Mouse (Mus musculus) limb, embryonic 14.5 days (tissue): Measurements from ENCODE around the gene Tbc1d10b. TPM values are rescaled to one million over a fixed set of nuclear protein-coding genes. Genes with fewer than 3 reads are reported as not detected.

Experiments used
- ATAC-seq: fragments of 200-750 bp; cut with Nextera tagmentation; 2 replicates; pipeline ENCODE4 v1.8.0; 2017; ENCODE audit warnings: low read depth, moderate number of reproducible peaks, moderate TSS enrichment; ENCODE audit not compliant: low FRiP score
- DNase-seq: peaks from one replicate; pipeline ENCODE4 v3.0.0-alpha.2; 2015; ENCODE audit warnings: low spot score
- H3K27ac ChIP-seq: fragments of 300-500 bp; sonication (generic); replicated peaks from 2 replicates; pipeline ENCODE4 v1.5.1; 2014; ENCODE audit warnings: low read depth, mild to moderate bottlenecking, low read length, moderate library complexity, mixed read lengths
- H3K27me3 ChIP-seq: fragments of 300-500 bp; sonication (generic); 2 replicates; pipeline ENCODE4 v1.6.1; 2014; ENCODE audit warnings: low read length, mixed read lengths; ENCODE audit not compliant: control insufficient read depth, insufficient read depth
- H3K36me3 ChIP-seq: fragments of 300-500 bp; sonication (generic); 2 replicates; pipeline ENCODE4 v1.6.1; 2014; ENCODE audit warnings: mild to moderate bottlenecking, low read length, moderate library complexity, mixed read lengths; ENCODE audit not compliant: control insufficient read depth, insufficient read depth
- H3K4me1 ChIP-seq: fragments of 300-500 bp; sonication (generic); 2 replicates; pipeline ENCODE4 v1.6.1; 2014; ENCODE audit warnings: antibody characterized with exemption, low read length, mixed read lengths; ENCODE audit not compliant: control insufficient read depth, insufficient read depth
- H3K4me2 ChIP-seq: fragments of 300-500 bp; sonication (generic); replicated peaks from 2 replicates; pipeline ENCODE4 v1.6.1; 2014; ENCODE audit warnings: low read depth, mild to moderate bottlenecking, low read length, moderate library complexity; ENCODE audit not compliant: severe bottlenecking
- H3K4me3 ChIP-seq: fragments of 300-500 bp; sonication (generic); replicated peaks from 2 replicates; pipeline ENCODE4 v1.5.1; 2014; ENCODE audit warnings: low read length
- H3K9ac ChIP-seq: fragments of 300-500 bp; sonication (generic); 2 replicates; pipeline ENCODE4 v1.6.1; 2014; ENCODE audit warnings: mild to moderate bottlenecking, low read depth, low read length, moderate library complexity; ENCODE audit not compliant: severe bottlenecking
- H3K9me3 ChIP-seq: fragments of 300-500 bp; sonication (generic); 2 replicates; pipeline ENCODE4 v1.6.1; 2016; ENCODE audit warnings: low read length; ENCODE audit not compliant: control insufficient read depth
- POLR2A ChIP-seq: fragments of 200-500 bp; IDR thresholded peaks from 2 replicates; pipeline ENCODE4 v1.8.0; 2012; ENCODE audit warnings: inconsistent platforms, mild to moderate bottlenecking, moderate library complexity, borderline replicate concordance; ENCODE audit not compliant: insufficient read depth, insufficient read length; ENCODE audit errors: extremely low read depth
- WGBS: fragments of 180-500 bp; shearing (Covaris S2); extraction: QIAGEN DNeasy Blood & Tissue Kit; methylation state at CpG from one replicate; pipeline ENCODE4 v1.1.7; 2014; 5-methylcytosine and 5-hydroxymethylcytosine counted together
- polyA plus RNA-seq, 2 experiments: library from polyadenylated mRNA; depleted of rRNA in 1 of 2; stranded (reverse) in 1 of 2; unstranded in 1 of 2; fragments of >200 nt; fragmentation: Nextera tagmentation in 1 of 2; extraction: Ambion mirVana in 1 of 2; gene quantifications; 2 replicates each; pipeline versions ENCODE4 v1.2.1 to v1.2.3; 2012 to 2014

The Tbc1d10b gene
- polyA plus RNA-seq, 2 experiments, result 27.1 to 46.8 TPM

- Histone ChIP-seq H3K27ac (peak within 1 kb of the TSS; percentile 85), H3K4me3 (peak within 1 kb of the TSS; percentile 59), H3K36me3 (peaks cover 78% of the 10 kb centered on the region), H3K4me1 (peaks cover 14% of the 10 kb centered on the region; the same call in 1 of the 2 replicates), H3K4me2 (peak within 1 kb of the TSS; percentile 74), H3K9ac (peak within 1 kb of the TSS; percentile 67), H3K9me3 (no peaks in the 10 kb centered on the region), H3K27me3 (no peaks in the 10 kb centered on the region)
- 0 out of 2 replicates have a peak, but pooled peaks have one; percentile 62 for TF ChIP-seq POLR2A
- WGBS, result under 1% methylated on average over 44 of the region's 51 CpGs
- DNase-seq (peak; percentile 99), ATAC-seq (peak; percentile 96)
Observed at GRCm38 (mm10) chr7:127195544-127196295, 12.5 kb downstream of the Tbc1d10b start, which contains the start of gene Cd2bp2. Gene Cd2bp2 (minus strand): TSS chr7:127196050.

DNA sequence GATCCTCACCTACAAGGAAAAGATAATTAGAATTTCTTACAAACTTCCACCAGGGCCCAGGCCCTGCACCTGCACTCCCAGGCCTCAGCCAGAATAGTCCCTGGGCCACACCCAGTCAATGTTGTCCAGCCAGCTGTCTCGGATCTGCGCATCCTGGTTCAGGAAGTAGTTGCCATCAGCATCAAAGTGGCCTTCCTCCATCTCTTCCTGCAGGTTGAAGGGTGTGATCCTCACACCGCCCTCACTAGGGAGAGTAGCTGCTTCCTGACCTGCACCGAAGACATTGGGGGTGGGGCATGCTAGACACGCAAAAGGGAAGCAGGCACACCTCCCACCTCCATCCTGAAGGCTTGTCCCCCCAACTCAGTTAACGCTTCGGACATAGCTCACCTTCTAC lies 13.6 kb downstream of the Tbc1d10b start:
- peak overlapping the region; percentile 61 for H3K4me2 ChIP-seq
- H3K27me3 ChIP-seq, result no peaks in the 10 kb centered on the region
- peak overlapping the region; percentile 59 for H3K4me3 ChIP-seq
- no peak overlapping the region for H3K27ac ChIP-seq
- peak overlapping the region; percentile 65 for H3K9ac ChIP-seq
- H3K4me1 ChIP-seq, result peaks cover 14% of the 10 kb centered on the region; the same call in 1 of the 2 replicates
- H3K36me3 ChIP-seq, result peaks cover 67% of the 10 kb centered on the region
- H3K9me3 ChIP-seq, result no peaks in the 10 kb centered on the region
- ATAC-seq (no peak), DNase-seq (no peak)
- WGBS, result 75% methylated on average over 7 of the region's 7 CpGs
- TF ChIP-seq POLR2A, result no peak

DNA sequence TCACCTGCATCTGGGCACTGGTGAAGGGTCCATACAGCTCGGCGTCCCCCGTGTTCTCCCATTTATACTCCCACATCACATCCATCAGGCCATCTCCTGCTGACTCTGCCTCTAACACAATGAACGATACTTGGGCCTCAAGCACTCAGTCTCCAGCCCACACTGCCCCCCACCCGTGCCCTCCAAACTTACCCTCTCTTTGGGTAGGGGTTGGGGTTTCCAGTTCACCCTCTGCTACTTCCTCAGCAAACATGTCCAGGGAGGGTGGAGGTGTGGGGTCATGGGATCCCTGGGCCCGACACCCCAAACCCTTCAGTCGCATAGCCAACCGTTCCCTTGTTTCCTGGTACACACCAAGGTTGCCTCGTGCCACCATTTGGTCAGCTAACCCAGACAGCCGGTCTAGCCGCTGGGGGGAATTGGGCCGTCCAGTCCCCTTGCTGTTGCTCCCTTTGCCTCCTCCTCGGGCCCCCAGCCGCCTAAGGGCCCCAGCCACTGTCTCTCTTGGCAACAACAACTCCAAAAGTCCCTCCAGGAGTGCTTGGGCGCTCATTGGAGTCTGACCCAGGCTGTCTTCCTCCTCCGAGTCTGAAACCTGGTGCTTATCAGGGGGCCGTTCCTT lies 14.1 kb downstream of the Tbc1d10b start:
- DNase-seq (no peak), ATAC-seq (no peak)
- peak overlapping the region; percentile 65; the same call in 1 of the 2 replicates for H3K9ac ChIP-seq
- 93% methylated on average over 17 of the region's 17 CpGs for WGBS
- TF ChIP-seq POLR2A, result no peak
- H3K27ac ChIP-seq, result no peak overlapping the region
- 0 out of 2 replicates have a peak overlapping the region, but pooled peaks have one; percentile 59 for H3K4me3 ChIP-seq
- peaks cover 62% of the 10 kb centered on the region for H3K36me3 ChIP-seq
- peaks cover 14% of the 10 kb centered on the region; the same call in 1 of the 2 replicates for H3K4me1 ChIP-seq
- H3K27me3 ChIP-seq, result no peaks in the 10 kb centered on the region
- H3K4me2 ChIP-seq, result peak overlapping the region; percentile 61; the same call in 1 of the 2 replicates
- H3K9me3 ChIP-seq, result no peaks in the 10 kb centered on the region

DNA sequence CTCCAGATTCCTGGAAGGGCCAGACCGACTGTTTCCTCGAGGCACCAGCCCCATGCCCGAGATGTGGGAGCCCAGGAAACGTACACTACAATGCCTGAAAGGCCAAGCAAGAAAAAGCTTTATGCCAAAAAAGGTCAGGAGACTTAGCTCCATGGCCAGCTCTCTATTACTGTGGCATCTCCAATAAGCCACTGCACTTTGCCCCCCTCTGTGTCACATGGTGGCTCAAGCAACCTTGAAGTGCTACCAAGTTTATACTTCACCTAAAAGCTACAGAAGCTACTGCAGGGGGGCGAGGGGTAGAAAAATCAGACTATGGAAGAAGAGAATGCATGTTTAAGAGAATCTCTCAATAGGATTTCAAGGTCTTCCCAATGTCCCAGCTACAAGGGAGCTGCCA lies 15.3 kb downstream of the Tbc1d10b start:
- ATAC-seq, result no peak
- DNase-seq, result no peak
- 96% methylated on average over 5 of the region's 5 CpGs for WGBS
- no peaks in the 10 kb centered on the region for H3K27me3 ChIP-seq
- H3K36me3 ChIP-seq, result peaks cover 51% of the 10 kb centered on the region
- no peaks in the 10 kb centered on the region for H3K9me3 ChIP-seq
- H3K4me1 ChIP-seq, result peaks cover 14% of the 10 kb centered on the region; the same call in 1 of the 2 replicates
- no peak for TF ChIP-seq POLR2A
- H3K9ac ChIP-seq, result no peak overlapping the region
- H3K27ac ChIP-seq, result no peak overlapping the region
- H3K4me2 ChIP-seq, result no peak overlapping the region
- no peak overlapping the region for H3K4me3 ChIP-seq

- Histone ChIP-seq H3K4me3 (no peak overlapping the region), H3K4me1 (peaks cover 9% of the 10 kb centered on the region; the same call in 1 of the 2 replicates), H3K27ac (no peak overlapping the region), H3K27me3 (no peaks in the 10 kb centered on the region), H3K9me3 (no peaks in the 10 kb centered on the region), H3K36me3 (peaks cover 36% of the 10 kb centered on the region), H3K4me2 (no peak overlapping the region), H3K9ac (no peak overlapping the region)
- DNase-seq, result no peak
- 78% methylated on average over 6 of the region's 6 CpGs for WGBS
- TF ChIP-seq POLR2A, result no peak
- no peak for ATAC-seq
Observed at GRCm38 (mm10) chr7:127190672-127191071, 17.6 kb downstream of the Tbc1d10b start.
